Mouse (Mus musculus): Measurements from ENCODE around the gene Tdgf1.

- TF ChIP-seq GATA1 (IDR thresholded peaks at IDR 0.05; ENCODE audit: low read length) (no peak), TAL1 (IDR thresholded peaks at IDR 0.05; ENCODE audit: low read length) (no peak)
These were observed 43.6 kb upstream of the Tdgf1 start for GRCm38 (mm10) chr9:110989543-110989942.
